Comparison of ENCODE assay signal across 8 mouse cellular contexts in the genomic region with DNA sequence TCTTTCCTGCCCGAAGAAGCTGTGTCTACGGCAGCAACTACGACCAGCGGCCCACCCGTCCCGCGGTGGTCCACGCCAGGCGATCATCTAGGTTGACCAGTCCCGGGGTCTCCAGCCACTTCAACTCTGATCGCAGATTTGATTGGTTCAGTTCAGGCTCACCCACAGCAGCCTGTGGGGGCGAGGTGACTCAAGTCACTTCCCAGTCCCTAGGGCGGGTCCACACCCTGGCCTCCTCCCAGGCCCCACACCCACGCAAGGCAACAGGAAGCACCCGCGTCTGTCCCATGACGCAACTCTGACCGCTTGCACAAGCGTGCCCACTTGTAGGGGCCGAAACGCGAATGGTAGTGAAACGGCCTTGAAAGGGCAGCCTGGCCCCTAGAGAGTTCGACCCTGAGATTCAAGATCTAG. TPM values are rescaled to one million over a fixed set of nuclear protein-coding genes. Genes with fewer than 3 reads are reported as not detected.
DNase-seq lines count a peak whose midpoint lies in the region; ATAC-seq and TF ChIP-seq lines count a peak whose summit lies in the region.

No protein-coding gene starts in this region.

- WGBS in forebrain, postnatal 0 days, result 2% methylated on average over 24 of the region's 24 CpGs
- WGBS in hindbrain, embryonic 12.5 days, result under 1% methylated on average over 24 of the region's 24 CpGs
- under 1% methylated on average over 24 of the region's 24 CpGs for WGBS in limb, embryonic 10.5 days
- WGBS in midbrain, embryonic 10.5 days, result under 1% methylated on average over 24 of the region's 24 CpGs

- peak overlapping the region; percentile 62 for H3K4me2 ChIP-seq in forebrain, postnatal 0 days (ENCODE audit: low read depth)
- peak overlapping the region; percentile 93 for H3K4me2 ChIP-seq in hindbrain, embryonic 12.5 days (replicated peaks)

- H3K27me3 ChIP-seq in forebrain, postnatal 0 days (ENCODE audit: insufficient read depth, low read length), result no peaks in the 10 kb centered on the region
- H3K27me3 ChIP-seq in hindbrain, embryonic 12.5 days, result no peaks in the 10 kb centered on the region
- no peaks in the 10 kb centered on the region for H3K27me3 ChIP-seq in limb, embryonic 10.5 days (ENCODE audit: low read depth, poor library complexity, severe bottlenecking)
- H3K27me3 ChIP-seq in midbrain, embryonic 10.5 days (ENCODE audit: low read depth, poor library complexity, severe bottlenecking), result no peaks in the 10 kb centered on the region

- peak; percentile 61 to 75 for DNase-seq in frontal cortex, postnatal 10 days (ENCODE audit: low spot score in 2 of 2)
- no peak for DNase-seq in frontal cortex, postnatal 25 days (ENCODE audit: low spot score in 2 of 2)
- DNase-seq in cerebellum, adult 8-10 months, result peak; percentile 62
- peak; percentile 22 for DNase-seq in forebrain, postnatal 0 days
- peak; percentile 76 for DNase-seq in limb, embryonic 10.5 days (ENCODE audit: low spot score)
- peak; percentile 64 for DNase-seq in midbrain, embryonic 10.5 days (ENCODE audit: low spot score)
- DNase-seq in spleen, adult 18-20 months, result peak; percentile 81 to 89

- H3K4me3 ChIP-seq in forebrain, postnatal 0 days (ENCODE audit: low read depth, low read length), result peak overlapping the region; percentile 57
- peak overlapping the region; percentile 62 for H3K4me3 ChIP-seq in hindbrain, embryonic 12.5 days
- H3K4me3 ChIP-seq in limb, embryonic 10.5 days, result peak overlapping the region; percentile 87
- peak overlapping the region; percentile 87 for H3K4me3 ChIP-seq in midbrain, embryonic 10.5 days

- TF ChIP-seq CTCF in forebrain, postnatal 0 days (IDR thresholded peaks at IDR 0.05; ENCODE audit: low read depth), result no peak

- no peaks in the 10 kb centered on the region for H3K9me3 ChIP-seq in forebrain, postnatal 0 days (ENCODE audit: low read length)
- no peaks in the 10 kb centered on the region for H3K9me3 ChIP-seq in hindbrain, embryonic 12.5 days (replicated peaks)
- no peaks in the 10 kb centered on the region for H3K9me3 ChIP-seq in limb, embryonic 10.5 days (replicated peaks)
- no peaks in the 10 kb centered on the region for H3K9me3 ChIP-seq in midbrain, embryonic 10.5 days (replicated peaks)

- peak overlapping the region; percentile 67; the same call in 1 of the 2 replicates for H3K27ac ChIP-seq in forebrain, postnatal 0 days (ENCODE audit: low read depth, low read length)
- H3K27ac ChIP-seq in hindbrain, embryonic 12.5 days, result peak overlapping the region; percentile 88
- peak overlapping the region; percentile 98 for H3K27ac ChIP-seq in limb, embryonic 10.5 days
- peak overlapping the region; percentile 94 for H3K27ac ChIP-seq in midbrain, embryonic 10.5 days (replicated peaks)

- no peaks in the 10 kb centered on the region for H3K36me3 ChIP-seq in forebrain, postnatal 0 days (ENCODE audit: insufficient read depth)
- no peaks in the 10 kb centered on the region for H3K36me3 ChIP-seq in hindbrain, embryonic 12.5 days
- peaks cover 13% of the 10 kb centered on the region for H3K36me3 ChIP-seq in limb, embryonic 10.5 days
- 0 out of 2 replicates have a peak, but pooled peaks cover 3% of the 10 kb centered on the region for H3K36me3 ChIP-seq in midbrain, embryonic 10.5 days

- no peak for ATAC-seq in forebrain, postnatal 0 days
- ATAC-seq in hindbrain, embryonic 12.5 days (ENCODE audit: low FRiP score), result no peak

- H3K9ac ChIP-seq in forebrain, postnatal 0 days, result peak overlapping the region; percentile 46
- peak overlapping the region; percentile 72 for H3K9ac ChIP-seq in hindbrain, embryonic 12.5 days

- H3K4me1 ChIP-seq in forebrain, postnatal 0 days (ENCODE audit: insufficient read depth), result peaks cover 7% of the 10 kb centered on the region
- H3K4me1 ChIP-seq in hindbrain, embryonic 12.5 days, result peaks cover 51% of the 10 kb centered on the region
- peaks cover 69% of the 10 kb centered on the region for H3K4me1 ChIP-seq in limb, embryonic 10.5 days
- peaks cover 83% of the 10 kb centered on the region for H3K4me1 ChIP-seq in midbrain, embryonic 10.5 days

RNA-seq across cellular contexts. Expression of a gene that starts 1.2 kb away (rescaled TPM):
- total RNA-seq in forebrain, postnatal 0 days (2014; rRNA removed), result 4.8 and 8.5 TPM in 2 replicates
- polyA plus RNA-seq in forebrain, postnatal 0 days (2015; fragmentation: Nextera tagmentation; extraction: Ambion mirVana), result 19.3 and 22.7 TPM in 2 replicates
- polyA plus RNA-seq in hindbrain, embryonic 12.5 days (2016; fragmentation: Nextera tagmentation; extraction: Ambion mirVana), result 62.5 and 64.8 TPM in 2 replicates
- polyA plus RNA-seq in limb, embryonic 10.5 days (2016; fragmentation: Nextera tagmentation; extraction: Ambion mirVana), result 199 and 229 TPM in 2 replicates
- 63.6 and 78.2 TPM in 2 replicates for polyA plus RNA-seq in midbrain, embryonic 10.5 days (2016; fragmentation: Nextera tagmentation; extraction: Ambion mirVana)

RNA-seq across cellular contexts. Expression of a gene that starts 24.6 kb away (rescaled TPM):
- total RNA-seq in forebrain, postnatal 0 days (2014; rRNA removed), result 89.5 and 94.8 TPM in 2 replicates
- polyA plus RNA-seq in forebrain, postnatal 0 days (2015; fragmentation: Nextera tagmentation; extraction: Ambion mirVana), result 59.8 and 67.5 TPM in 2 replicates
- polyA plus RNA-seq in hindbrain, embryonic 12.5 days (2016; fragmentation: Nextera tagmentation; extraction: Ambion mirVana), result 51.2 and 55.9 TPM in 2 replicates
- 71.7 and 79.3 TPM in 2 replicates for polyA plus RNA-seq in limb, embryonic 10.5 days (2016; fragmentation: Nextera tagmentation; extraction: Ambion mirVana)
- 56.4 and 58.1 TPM in 2 replicates for polyA plus RNA-seq in midbrain, embryonic 10.5 days (2016; fragmentation: Nextera tagmentation; extraction: Ambion mirVana)

RNA-seq across cellular contexts. Expression of a gene that starts 26.2 kb away (rescaled TPM):
- 65.9 and 78.2 TPM in 2 replicates for total RNA-seq in forebrain, postnatal 0 days (2014; rRNA removed)
- polyA plus RNA-seq in forebrain, postnatal 0 days (2015; fragmentation: Nextera tagmentation; extraction: Ambion mirVana), result 14.6 and 14.7 TPM in 2 replicates
- 20.9 and 21.3 TPM in 2 replicates for polyA plus RNA-seq in hindbrain, embryonic 12.5 days (2016; fragmentation: Nextera tagmentation; extraction: Ambion mirVana)
- 31.7 and 32.0 TPM in 2 replicates for polyA plus RNA-seq in limb, embryonic 10.5 days (2016; fragmentation: Nextera tagmentation; extraction: Ambion mirVana)
- polyA plus RNA-seq in midbrain, embryonic 10.5 days (2016; fragmentation: Nextera tagmentation; extraction: Ambion mirVana), result 24.8 and 26.3 TPM in 2 replicates

RNA-seq across cellular contexts. Expression of a gene that starts 39.8 kb away (rescaled TPM):
- 2.2 and 2.7 TPM in 2 replicates for total RNA-seq in forebrain, postnatal 0 days (2014; rRNA removed)
- polyA plus RNA-seq in forebrain, postnatal 0 days (2015; fragmentation: Nextera tagmentation; extraction: Ambion mirVana), result 2.4 and 2.5 TPM in 2 replicates
- 4.6 and 4.9 TPM in 2 replicates for polyA plus RNA-seq in hindbrain, embryonic 12.5 days (2016; fragmentation: Nextera tagmentation; extraction: Ambion mirVana)
- polyA plus RNA-seq in limb, embryonic 10.5 days (2016; fragmentation: Nextera tagmentation; extraction: Ambion mirVana), result 4.6 and 4.7 TPM in 2 replicates
- 4.8 and 5.8 TPM in 2 replicates for polyA plus RNA-seq in midbrain, embryonic 10.5 days (2016; fragmentation: Nextera tagmentation; extraction: Ambion mirVana)

Comparison
In these comparisons a context has a peak if more than half of its experiments do, and no peak if none do; other contexts are left out.
1. DNase-seq: peak in frontal cortex, postnatal 10 days (2 of 2), cerebellum, adult 8-10 months (single experiment), forebrain, postnatal 0 days (single experiment), limb, embryonic 10.5 days (single experiment), midbrain, embryonic 10.5 days (single experiment) and spleen, adult 18-20 months (2 of 2); none in frontal cortex, postnatal 25 days (0 of 2).
2. Peak in every context shown above with its lines, with median percentiles within 50 percentile points of each other: H3K27ac ChIP-seq and H3K4me3 ChIP-seq.